Mouse (Mus musculus) CH12.LX (cell line): ENCODE measurements at regions not wholly inside any gene's neighbourhood (a gene's known extent, or its start where the extent isn't known, plus 50 kb on each side); places are given as distances from the start of the nearest gene placed in this dataset.

ENCODE experiments used
- DNase-seq: peaks from one replicate; pipeline ENCODE4 v3.0.0-alpha.2; 2013; ENCODE audit errors: extremely low read depth
- H3K27ac ChIP-seq: 2 replicates; pipeline ENCODE4 v1.5.1; 2012; ENCODE audit warnings: low read depth, mild to moderate bottlenecking, control low read depth, moderate library complexity; ENCODE audit not compliant: insufficient read depth
- H3K27me3 ChIP-seq: replicated peaks from 2 replicates; pipeline ENCODE3; 2012; ENCODE audit warnings: inconsistent platforms
- H3K36me3 ChIP-seq, 2 experiments: replicated peaks in 1 of 2; 2 replicates each; pipeline versions ENCODE3 to v1.6.1; 2012; ENCODE audit warnings: inconsistent platforms in 1 of 2, low read length in 1 of 2, mild to moderate bottlenecking in 1 of 2, mixed read lengths in 1 of 2, moderate library complexity in 1 of 2; ENCODE audit not compliant: control insufficient read depth in 1 of 2, insufficient read depth in 1 of 2
- H3K4me1 ChIP-seq, 2 experiments: 2 replicates each; pipeline ENCODE4 v1.6.1; 2012; ENCODE audit warnings: inconsistent platforms in 1 of 2, moderate library complexity in 1 of 2; ENCODE audit not compliant: insufficient read depth in 2 of 2, control insufficient read depth in 1 of 2
- H3K4me2 ChIP-seq: 2 replicates; pipeline ENCODE4 v1.6.1; 2012; ENCODE audit warnings: low read depth, mild to moderate bottlenecking, control low read depth; ENCODE audit not compliant: poor library complexity, insufficient read depth, severe bottlenecking
- H3K4me3 ChIP-seq, 3 experiments: fragments of 150-350 bp in 1 of 3; sonication (generic) in 1 of 3; replicated peaks in 1 of 3; 2 replicates each; pipeline versions ENCODE3 to v1.5.1; 2011 to 2012; ENCODE audit warnings: low read depth in 2 of 3, low read length in 2 of 3, mild to moderate bottlenecking in 2 of 3, moderate library complexity in 2 of 3, control low read depth in 1 of 3, improper control_type of control experiment in 1 of 3, inconsistent platforms in 1 of 3, mixed read lengths in 1 of 3; ENCODE audit not compliant: poor library complexity in 1 of 3
- H3K79me2 ChIP-seq: replicated peaks from 2 replicates; pipeline ENCODE4 v1.6.1; 2012; ENCODE audit warnings: mild to moderate bottlenecking, moderate library complexity; ENCODE audit not compliant: control insufficient read depth, poor library complexity, insufficient read depth, severe bottlenecking; ENCODE audit errors: extremely low read depth
- H3K9ac ChIP-seq: 2 replicates; pipeline ENCODE4 v1.6.1; 2012; ENCODE audit warnings: low read depth, mild to moderate bottlenecking, control low read depth, moderate library complexity; ENCODE audit not compliant: insufficient read depth
- H3K9me3 ChIP-seq: replicated peaks from 2 replicates; pipeline ENCODE3; 2012; ENCODE audit warnings: low read length, inconsistent platforms, mixed read lengths
- BHLHE40 ChIP-seq: IDR thresholded peaks from 2 replicates; pipeline ENCODE4 v1.6.1; 2011; ENCODE audit warnings: mild to moderate bottlenecking, low read depth, low read length, improper control_type of control experiment
- CHD1 ChIP-seq: IDR thresholded peaks from 2 replicates; pipeline ENCODE4 v1.6.1; 2012; ENCODE audit warnings: low read depth, low read length, improper control_type of control experiment, inconsistent platforms
- E2F4 ChIP-seq: IDR thresholded peaks from 2 replicates; pipeline ENCODE4 v1.6.1; 2011; ENCODE audit warnings: low read depth, low read length, improper control_type of control experiment; ENCODE audit not compliant: insufficient replicate concordance
- ETS1 ChIP-seq: conservative IDR thresholded peaks from 2 replicates; pipeline ENCODE4 v1.6.1; 2012; ENCODE audit warnings: low read depth, mild to moderate bottlenecking, inconsistent platforms, low read length, improper control_type of control experiment, moderate library complexity
- IRF4 ChIP-seq: IDR thresholded peaks from 2 replicates; pipeline ENCODE4 v1.6.1; 2014; ENCODE audit warnings: low read depth, mild to moderate bottlenecking, inconsistent platforms, low read length, improper control_type of control experiment
- JUN ChIP-seq: IDR thresholded peaks from 2 replicates; pipeline ENCODE4 v1.6.1; 2011; ENCODE audit warnings: low read depth, mild to moderate bottlenecking, low read length, improper control_type of control experiment, moderate library complexity; ENCODE audit not compliant: insufficient read depth
- JUND ChIP-seq: conservative IDR thresholded peaks from 2 replicates; pipeline ENCODE4 v1.6.1; 2011; ENCODE audit warnings: low read depth, low read length, improper control_type of control experiment
- MAFK ChIP-seq: IDR thresholded peaks from 2 replicates; pipeline ENCODE4 v1.6.1; 2011; ENCODE audit warnings: low read length, improper control_type of control experiment; ENCODE audit not compliant: insufficient replicate concordance
- MAX ChIP-seq: IDR thresholded peaks from 2 replicates; pipeline ENCODE4 v1.6.1; 2011; ENCODE audit warnings: low read length, improper control_type of control experiment
- MEF2A ChIP-seq: IDR thresholded peaks from 2 replicates; pipeline ENCODE4 v1.6.1; 2014; ENCODE audit warnings: low read depth, mild to moderate bottlenecking, inconsistent platforms, low read length, improper control_type of control experiment, borderline replicate concordance
- MXI1 ChIP-seq: IDR thresholded peaks from 2 replicates; pipeline ENCODE4 v1.6.1; 2011; ENCODE audit warnings: mild to moderate bottlenecking, low read depth, low read length, improper control_type of control experiment
- MYC ChIP-seq: IDR thresholded peaks from 2 replicates; pipeline ENCODE4 v1.6.1; 2011; ENCODE audit warnings: low read depth, mild to moderate bottlenecking, improper control_type of control experiment, low read length
- NELFE ChIP-seq: IDR thresholded peaks from 2 replicates; pipeline ENCODE4 v1.6.1; 2011; ENCODE audit warnings: low read depth, low read length, improper control_type of control experiment
- PAX5 ChIP-seq: IDR thresholded peaks from 2 replicates; pipeline ENCODE4 v1.6.1; 2012; ENCODE audit warnings: low read length, inconsistent platforms, mixed read lengths
- POLR2A ChIP-seq: IDR thresholded peaks from 2 replicates; pipeline ENCODE4 v1.6.1; 2011; ENCODE audit warnings: low read depth, mild to moderate bottlenecking, improper control_type of control experiment, low read length
- POLR2AphosphoS2 ChIP-seq: IDR thresholded peaks from 2 replicates; pipeline ENCODE4 v1.6.1; 2011; ENCODE audit warnings: low read depth, low read length, improper control_type of control experiment
- RAD21 ChIP-seq: IDR thresholded peaks from 2 replicates; pipeline ENCODE4 v1.6.1; 2011; ENCODE audit warnings: low read depth, mild to moderate bottlenecking, low read length, improper control_type of control experiment, moderate library complexity
- RCOR1 ChIP-seq: conservative IDR thresholded peaks from 2 replicates; pipeline ENCODE4 v1.6.1; 2012; ENCODE audit warnings: low read depth, mild to moderate bottlenecking, inconsistent platforms, low read length, improper control_type of control experiment
- TBP ChIP-seq: conservative IDR thresholded peaks from 2 replicates; pipeline ENCODE4 v1.6.1; 2011; ENCODE audit warnings: low read depth, low read length, improper control_type of control experiment
- TCF12 ChIP-seq: IDR thresholded peaks from 2 replicates; pipeline ENCODE4 v1.6.1; 2014; ENCODE audit warnings: low read depth, mild to moderate bottlenecking, inconsistent platforms, low read length, improper control_type of control experiment
- UBTF ChIP-seq: IDR thresholded peaks from 2 replicates; pipeline ENCODE4 v1.6.1; 2012; ENCODE audit warnings: low read depth, mild to moderate bottlenecking, inconsistent platforms, low read length, improper control_type of control experiment, moderate library complexity
- USF2 ChIP-seq: conservative IDR thresholded peaks from 2 replicates; pipeline ENCODE4 v1.6.1; 2011; ENCODE audit warnings: low read depth, low read length, improper control_type of control experiment
- ZKSCAN1 ChIP-seq: IDR thresholded peaks from 2 replicates; pipeline ENCODE4 v1.6.1; 2012; ENCODE audit warnings: low read depth, inconsistent platforms, low read length, improper control_type of control experiment, borderline replicate concordance
- ZMIZ1 ChIP-seq: IDR thresholded peaks from 2 replicates; pipeline ENCODE4 v1.6.1; 2012; ENCODE audit warnings: low read depth, mild to moderate bottlenecking, inconsistent platforms, low read length, improper control_type of control experiment
- ZNF384 ChIP-seq: IDR thresholded peaks from 2 replicates; pipeline ENCODE4 v1.6.1; 2012; ENCODE audit warnings: low read depth, low read length, improper control_type of control experiment, inconsistent platforms
- dilution Hi-C: fragments of 300-500 bp; cut with MboI; formaldehyde crosslinking; loops from 2 replicates; pipeline ENCODE4 v1.14.3; 2020; ENCODE audit warnings: low sequenced_read_pairs; ENCODE audit not compliant: extremely low pct_unique_long_range_greater_than_20kb, extremely low pct_ligation_motif_present
- in situ Hi-C: fragments of 300-500 bp; cut with MboI; formaldehyde crosslinking; loops from 3 replicates; pipeline ENCODE4 v1.14.3; 2019; ENCODE audit warnings: low sequenced_read_pairs, low pct_ligation_motif_present, low pct_unique_long_range_greater_than_20kb, mixed read lengths

DNA sequence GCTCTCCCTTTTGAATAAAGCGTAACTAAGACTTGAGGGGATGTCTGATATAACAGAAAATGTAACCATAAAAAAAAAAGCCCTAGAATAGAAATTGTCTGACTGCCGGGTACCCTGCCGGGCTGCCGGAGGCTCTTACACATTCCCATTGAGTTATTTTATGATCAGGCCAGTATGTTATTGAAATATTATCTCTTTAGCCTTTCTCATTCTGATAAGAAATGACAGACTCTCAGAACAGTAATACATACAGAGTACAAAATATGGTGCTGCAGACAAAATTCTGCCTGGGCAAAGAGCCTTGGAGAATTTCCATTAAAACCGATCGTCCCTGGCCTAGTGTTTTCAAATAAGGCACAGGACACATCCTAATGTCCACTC lies 121.8 kb upstream of the Eef1e1 start:
- Histone ChIP-seq H3K36me3 (no peaks in the 10 kb centered on the region), H3K4me1 (no peaks in the 10 kb centered on the region), H3K27me3 (no peaks in the 10 kb centered on the region), H3K4me3 (no peak overlapping the region), H3K79me2 (no peaks in the 10 kb centered on the region), H3K9me3 (no peaks in the 10 kb centered on the region), H3K27ac (no peak overlapping the region), H3K4me2 (no peak overlapping the region), H3K9ac (no peak overlapping the region)
- in situ Hi-C loops = no loop called here
- no peak for TF ChIP-seq BHLHE40
- no peak for TF ChIP-seq UBTF
- no peak for TF ChIP-seq MAFK
- TF ChIP-seq ZNF384 = no peak
- no peak for TF ChIP-seq ETS1
- no peak for TF ChIP-seq POLR2A
- TF ChIP-seq ZMIZ1 = no peak
- TF ChIP-seq MYC = no peak
- no peak for TF ChIP-seq MXI1
- TF ChIP-seq USF2 = no peak
- no peak for DNase-seq
- dilution Hi-C loops = no loop called here

DNA sequence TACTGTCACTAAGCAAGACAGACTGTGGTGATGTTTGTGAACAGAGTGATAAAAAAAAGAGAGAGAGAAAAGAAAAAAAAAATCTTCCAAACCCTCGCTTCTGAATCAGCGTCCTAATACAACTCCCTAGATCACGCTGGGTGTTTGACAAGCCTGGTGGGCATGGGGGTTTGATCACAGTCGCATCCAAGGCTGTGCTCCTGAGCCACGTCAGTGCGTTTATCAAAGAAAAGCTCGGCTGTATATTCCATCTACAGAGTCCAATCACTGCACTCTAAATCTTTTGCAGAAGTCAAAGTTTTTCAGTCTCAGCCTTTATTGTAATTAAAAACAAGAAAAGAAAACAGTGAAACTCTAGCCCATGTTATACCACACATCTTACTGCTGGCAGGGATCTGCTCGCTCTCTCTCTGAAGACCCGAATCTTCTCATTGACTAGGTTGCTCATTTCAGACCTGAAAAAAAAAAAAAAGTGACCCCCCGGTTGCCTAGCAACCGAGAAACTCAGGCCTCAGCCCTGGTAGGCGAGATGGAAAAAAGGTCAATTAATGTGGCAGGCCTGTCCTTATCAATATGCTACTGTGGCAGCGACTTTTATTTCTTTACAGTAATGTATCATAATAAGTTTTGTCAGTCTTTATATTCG lies 121.2 kb upstream of the Eef1e1 start:
- Histone ChIP-seq H3K9me3 (no peaks in the 10 kb centered on the region), H3K27ac (no peak overlapping the region), H3K27me3 (no peaks in the 10 kb centered on the region), H3K4me1 (no peaks in the 10 kb centered on the region), H3K36me3 (no peaks in the 10 kb centered on the region), H3K79me2 (no peaks in the 10 kb centered on the region), H3K4me2 (no peak overlapping the region), H3K9ac (no peak overlapping the region), H3K4me3 (no peak overlapping the region)
- in situ Hi-C loops = no loop called here
- TF ChIP-seq POLR2AphosphoS2 = no peak
- no peak for TF ChIP-seq JUN
- no peak for TF ChIP-seq POLR2A
- no peak for TF ChIP-seq MAX
- TF ChIP-seq ZNF384 = peak; percentile 77
- TF ChIP-seq PAX5 = no peak
- dilution Hi-C loops = no loop called here
- no peak for DNase-seq

DNA sequence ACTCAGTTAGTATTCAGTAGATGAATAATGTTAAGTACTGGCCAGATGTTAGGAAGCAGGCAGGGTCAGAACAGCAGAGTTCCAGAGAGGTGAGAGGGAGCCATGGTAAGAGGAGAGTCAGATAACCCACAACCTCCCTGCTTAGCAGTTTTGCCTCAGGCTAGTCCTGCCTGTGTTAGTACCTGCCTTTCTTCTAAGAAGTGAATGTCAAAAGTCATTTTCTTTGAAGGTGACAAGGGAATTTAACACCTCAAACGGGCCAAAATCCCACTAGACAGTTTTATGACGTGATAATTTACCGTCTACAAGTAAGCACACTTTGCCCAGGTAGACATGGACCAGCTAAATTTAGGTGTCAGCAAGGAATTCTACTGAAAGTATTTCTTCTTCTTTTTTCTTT lies 117.7 kb upstream of the Eef1e1 start:
- H3K4me1 ChIP-seq = no peaks in the 10 kb centered on the region
- dilution Hi-C loops (no loop called here), in situ Hi-C loops (no loop called here)
- H3K4me3 ChIP-seq = no peak overlapping the region
- no peak overlapping the region for H3K27ac ChIP-seq
- H3K9ac ChIP-seq = no peak overlapping the region
- no peaks in the 10 kb centered on the region for H3K9me3 ChIP-seq
- DNase-seq = no peak
- H3K27me3 ChIP-seq = no peaks in the 10 kb centered on the region
- TF ChIP-seq NELFE (no peak), USF2 (no peak), TCF12 (no peak), POLR2A (no peak), JUND (no peak), ZMIZ1 (no peak), IRF4 (no peak), MAFK (no peak), ETS1 (no peak), JUN (no peak), TBP (no peak), CHD1 (no peak), RCOR1 (no peak), RAD21 (no peak), MEF2A (no peak), ZKSCAN1 (no peak), E2F4 (no peak)
- no peaks in the 10 kb centered on the region for H3K36me3 ChIP-seq
- H3K4me2 ChIP-seq = no peak overlapping the region
- H3K79me2 ChIP-seq = no peaks in the 10 kb centered on the region
